Mouse (Mus musculus) monocyte, adult 2 months (primary cell): Measurements from ENCODE around the gene Adh6a.
"Not testable (repeated sequence)": the region's sequence is repeated elsewhere in the genome, so short reads cannot be mapped to it uniquely, and the experiment has no call there.

Source experiments
- DNase-seq, 2 experiments: peaks; one replicate each; pipeline ENCODE4 v3.0.0; 2022; ENCODE audit warnings: low spot score in 2 of 2, low read depth in 1 of 2

Adh6a gene

GRCm38 (mm10) chr3:138325001-138325400, 11.9 kb downstream of the Adh6a start:
- DNase-seq, result no peak

GRCm38 (mm10) chr3:138325466-138325865, 12.4 kb downstream of the Adh6a start:
- no peak for DNase-seq

GRCm38 (mm10) chr3:138333910-138334309, 20.8 kb downstream of the Adh6a start:
- no peak for DNase-seq

- DNase-seq, result no peak
Measured at GRCm38 (mm10) chr3:138334320-138334719, 21.2 kb downstream of the Adh6a start.

GRCm38 (mm10) chr3:138335566-138335965, 22.5 kb downstream of the Adh6a start:
- no peak for DNase-seq

GRCm38 (mm10) chr3:138336104-138336754, 23.1 kb downstream of the Adh6a start:
- DNase-seq, result no peak

- DNase-seq, result no peak
Measured at GRCm38 (mm10) chr3:138341471-138341870, 28.4 kb downstream of the Adh6a start, which contains the start of gene Adh6b. Adh6b (plus strand) TSS chr3:138341775.

- no peak for DNase-seq
Measured at GRCm38 (mm10) chr3:138347041-138347440, 34.0 kb downstream of the Adh6a start.

- no peak for DNase-seq
Measured at GRCm38 (mm10) chr3:138352012-138352809, 39.1 kb downstream of the Adh6a start.

GRCm38 (mm10) chr3:138358856-138359255, 45.8 kb downstream of the Adh6a start:
- no peak for DNase-seq

GRCm38 (mm10) chr3:138360721-138361120, 47.6 kb downstream of the Adh6a start:
- DNase-seq, result no peak

- DNase-seq, result no peak
Measured at GRCm38 (mm10) chr3:138362920-138363319, 49.8 kb downstream of the Adh6a start.

GRCm38 (mm10) chr3:138366181-138366580, 53.1 kb downstream of the Adh6a start:
- DNase-seq, result no peak

- DNase-seq, result no peak
Measured at GRCm38 (mm10) chr3:138369546-138369945, 56.5 kb downstream of the Adh6a start.

GRCm38 (mm10) chr3:138370289-138370688, 57.2 kb downstream of the Adh6a start:
- DNase-seq, result not testable (repeated sequence)

GRCm38 (mm10) chr3:138373920-138374319, 60.8 kb downstream of the Adh6a start:
- no peak for DNase-seq

GRCm38 (mm10) chr3:138375148-138375547, 62.1 kb downstream of the Adh6a start:
- no peak for DNase-seq
